19 mouse cellular contexts compared by ENCODE assay signal in the genomic region with DNA sequence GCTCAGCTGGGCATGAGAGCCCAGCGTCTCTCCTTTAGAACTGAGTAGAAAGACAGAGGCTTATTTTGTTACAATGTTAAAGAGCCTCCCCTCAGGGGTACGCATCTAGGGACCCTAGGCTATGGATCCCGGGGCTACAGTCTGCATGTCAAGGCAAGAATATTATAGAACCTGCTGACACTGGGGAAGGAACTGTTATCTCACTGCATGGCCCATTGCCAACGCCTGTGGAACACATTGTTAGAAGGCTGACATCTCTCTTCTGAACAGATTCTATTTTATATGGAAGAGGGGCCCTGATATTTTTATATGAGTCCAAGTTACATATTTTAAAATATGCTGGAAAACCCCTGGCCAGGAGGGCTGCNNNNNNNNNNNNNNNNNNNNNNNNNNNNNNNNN.
DNase-seq lines count a peak whose midpoint lies in the region; ATAC-seq lines count a peak whose summit lies in the region.
"Had no signal": no experiment of that assay in that cellular context is flagged by ENCODE, and none has a peak within 500 bp of the region (broad histone marks: within the 10 kb centered on the region; RNA-seq: fewer than 3 reads in every experiment).

No protein-coding gene starts in this region.

- H3K4me3 ChIP-seq in midbrain, embryonic 11.5 days (ENCODE audit: low read depth, low read length): no peak overlapping the region
- H3K4me3 ChIP-seq in midbrain, embryonic 14.5 days (replicated peaks; ENCODE audit: low read depth, low read length): no peak overlapping the region
- H3K4me3 ChIP-seq in intestine, embryonic 16.5 days (ENCODE audit: low read length): no peak overlapping the region
- H3K4me3 ChIP-seq: erythroblast, embryonic 14.5 days; hindbrain, embryonic 12.5 days; kidney, embryonic 15.5 days; left cerebral cortex, adult 2 months; limb, embryonic 13.5 days; liver, embryonic 15.5 days; midbrain, embryonic 10.5 days; neural tube, embryonic 13.5 days had no signal

- H3K9me3 ChIP-seq in midbrain, embryonic 11.5 days (ENCODE audit: control insufficient read depth, low read length): no peaks in the 10 kb centered on the region
- H3K9me3 ChIP-seq in midbrain, embryonic 14.5 days (ENCODE audit: control insufficient read depth, low read length): no peaks in the 10 kb centered on the region
- no peaks in the 10 kb centered on the region for H3K9me3 ChIP-seq in intestine, embryonic 16.5 days (ENCODE audit: control insufficient read depth, low read length)
- H3K9me3 ChIP-seq: hindbrain, embryonic 12.5 days; kidney, embryonic 15.5 days; limb, embryonic 13.5 days; liver, embryonic 15.5 days; midbrain, embryonic 10.5 days; neural tube, embryonic 13.5 days had no signal

- no peak for ATAC-seq in midbrain, embryonic 11.5 days (ENCODE audit: low FRiP score)
- no peak for ATAC-seq in midbrain, embryonic 14.5 days (ENCODE audit: low FRiP score, low TSS enrichment)
- no peak for ATAC-seq in intestine, embryonic 16.5 days
- ATAC-seq: forebrain, embryonic 16.5 days had no signal

- no peak overlapping the region for H3K9ac ChIP-seq in midbrain, embryonic 11.5 days (ENCODE audit: low read length)
- H3K9ac ChIP-seq in midbrain, embryonic 14.5 days (replicated peaks; ENCODE audit: low read length): no peak overlapping the region
- H3K9ac ChIP-seq in intestine, embryonic 16.5 days (ENCODE audit: low read depth, low read length): no peak overlapping the region
- H3K9ac ChIP-seq: hindbrain, embryonic 12.5 days; kidney, embryonic 15.5 days; limb, embryonic 13.5 days; liver, embryonic 15.5 days; neural tube, embryonic 13.5 days had no signal

- peak; percentile 34 to 49 for DNase-seq in cerebellum, adult 18-20 months
- DNase-seq in cerebellum, adult 9-11 months: no peak
- peak; percentile 26 to 28 for DNase-seq in heart, postnatal 10 days
- no peak for DNase-seq in heart, adult 8-10 months (ENCODE audit: low spot score)
- peak; percentile 69 for DNase-seq in midbrain, embryonic 11.5 days (ENCODE audit: low spot score, missing footprints)
- no peak for DNase-seq in midbrain, embryonic 14.5 days
- DNase-seq: lung, postnatal 14 days; right cerebral cortex, postnatal 25 days; thymus, postnatal 4 days had no signal

- H3K36me3 ChIP-seq in midbrain, embryonic 11.5 days (ENCODE audit: control insufficient read depth, insufficient read depth, low read length): no peaks in the 10 kb centered on the region
- H3K36me3 ChIP-seq in midbrain, embryonic 14.5 days (ENCODE audit: control insufficient read depth, insufficient read depth, low read length): no peaks in the 10 kb centered on the region
- no peaks in the 10 kb centered on the region for H3K36me3 ChIP-seq in intestine, embryonic 16.5 days (ENCODE audit: control insufficient read depth, insufficient read depth, low read length)
- H3K36me3 ChIP-seq: hindbrain, embryonic 12.5 days; kidney, embryonic 15.5 days; limb, embryonic 13.5 days; liver, embryonic 15.5 days; midbrain, embryonic 10.5 days; neural tube, embryonic 13.5 days had no signal

- no peak overlapping the region for H3K4me2 ChIP-seq in midbrain, embryonic 11.5 days
- H3K4me2 ChIP-seq in midbrain, embryonic 14.5 days (ENCODE audit: low read length): no peak overlapping the region
- H3K4me2 ChIP-seq in intestine, embryonic 16.5 days (ENCODE audit: low read depth, low read length): no peak overlapping the region
- H3K4me2 ChIP-seq: hindbrain, embryonic 12.5 days; kidney, embryonic 15.5 days; limb, embryonic 13.5 days; liver, embryonic 15.5 days; neural tube, embryonic 13.5 days had no signal

- WGBS in midbrain, embryonic 11.5 days: 66% methylated on average over 4 of the region's 4 CpGs
- WGBS in midbrain, embryonic 14.5 days: 53% methylated on average over 4 of the region's 4 CpGs
- WGBS in intestine, embryonic 16.5 days: 75% methylated on average over 4 of the region's 4 CpGs

- no peak overlapping the region for H3K27ac ChIP-seq in midbrain, embryonic 11.5 days (ENCODE audit: low read depth, low read length)
- no peak overlapping the region for H3K27ac ChIP-seq in midbrain, embryonic 14.5 days (replicated peaks; ENCODE audit: low read depth, low read length)
- no peak overlapping the region for H3K27ac ChIP-seq in intestine, embryonic 16.5 days (ENCODE audit: low read length)
- H3K27ac ChIP-seq: hindbrain, embryonic 12.5 days; kidney, embryonic 15.5 days; left cerebral cortex, adult 2 months; limb, embryonic 13.5 days; liver, embryonic 15.5 days; midbrain, embryonic 10.5 days; neural tube, embryonic 13.5 days had no signal

- no peaks in the 10 kb centered on the region for H3K4me1 ChIP-seq in midbrain, embryonic 11.5 days (ENCODE audit: control insufficient read depth, insufficient read depth, low read length)
- H3K4me1 ChIP-seq in midbrain, embryonic 14.5 days (ENCODE audit: control insufficient read depth, insufficient read depth, low read length): no peaks in the 10 kb centered on the region
- H3K4me1 ChIP-seq in intestine, embryonic 16.5 days (ENCODE audit: control insufficient read depth, insufficient read depth, low read length): no peaks in the 10 kb centered on the region
- H3K4me1 ChIP-seq: hindbrain, embryonic 12.5 days; kidney, embryonic 15.5 days; liver, embryonic 15.5 days had no signal

- intact Hi-C loops in heart, postnatal 10 days (cut with DNase I): loop anchor here (2.0 to 5.0 kb wide), 2 partner anchors 297 to 329 kb away; no protein-coding TSS in a partner anchor

- H3K27me3 ChIP-seq in midbrain, embryonic 11.5 days (ENCODE audit: control insufficient read depth, insufficient read depth, low read length): no peaks in the 10 kb centered on the region
- no peaks in the 10 kb centered on the region for H3K27me3 ChIP-seq in midbrain, embryonic 14.5 days (ENCODE audit: control insufficient read depth, insufficient read depth, low read length)
- H3K27me3 ChIP-seq in intestine, embryonic 16.5 days (replicated peaks; ENCODE audit: control insufficient read depth, insufficient read depth, low read length): no peaks in the 10 kb centered on the region
- H3K27me3 ChIP-seq: hindbrain, embryonic 12.5 days; kidney, embryonic 15.5 days; limb, embryonic 13.5 days; liver, embryonic 15.5 days; neural tube, embryonic 13.5 days had no signal

Comparison
In these comparisons a context has a peak if more than half of its experiments do, and no peak if none do; other contexts are left out.
1. DNase-seq: peak in cerebellum, adult 18-20 months (2 of 2), heart, postnatal 10 days (2 of 2) and midbrain, embryonic 11.5 days (single experiment); none in cerebellum, adult 9-11 months (single experiment), heart, adult 8-10 months (single experiment) and midbrain, embryonic 14.5 days (single experiment).